Mouse (Mus musculus) lung, adult 2 months (tissue): Measurements from ENCODE around the gene Cyp2d11.

Source experiments
- CTCF ChIP-seq: fragments of 200-500 bp; IDR thresholded peaks from 2 replicates; pipeline ENCODE4 v1.5.1; 2011; ENCODE audit warnings: mild to moderate bottlenecking, low read length, control low read depth; ENCODE audit not compliant: insufficient read depth
- POLR2A ChIP-seq: fragments of 200-500 bp; IDR thresholded peaks from 2 replicates; pipeline ENCODE4 v1.6.1; 2011; ENCODE audit warnings: low read depth, mild to moderate bottlenecking, control low read depth, low read length, borderline replicate concordance; ENCODE audit errors: extremely low read depth

GRCm38 (mm10) chr15:82434541-82434940 lies 40.7 kb upstream of the Cyp2d11 start:
- no peak for TF ChIP-seq CTCF
- TF ChIP-seq POLR2A = no peak
